Mouse (Mus musculus): ENCODE results near the gene Pole2.

GRCm38 (mm10) chr12:69185371-69185770, 42.6 kb downstream of the Pole2 start:
- no peak for TF ChIP-seq MAZ (IDR thresholded peaks at IDR 0.05; ENCODE audit: low read depth, low read length)
- TF ChIP-seq MEF2A (IDR thresholded peaks at IDR 0.05; ENCODE audit: extremely low read depth, insufficient replicate concordance, low read depth, low read length, poor library complexity, severe bottlenecking) = no peak
- no peak for TF ChIP-seq CHD2 (IDR thresholded peaks at IDR 0.05; ENCODE audit: low read length)
- no peak for TF ChIP-seq CTCF (IDR thresholded peaks at IDR 0.05 in 2 of 3, conservative IDR thresholded peaks at IDR 0.05 in 1 of 3; ENCODE audit: control insufficient read depth in 1 of 3, insufficient read depth in 1 of 3, low read depth in 2 of 3, low read length in 3 of 3, poor library complexity in 1 of 3, severe bottlenecking in 1 of 3)
- TF ChIP-seq MAX (IDR thresholded peaks at IDR 0.05; ENCODE audit: low read length) = no peak
- TF ChIP-seq EP300 (IDR thresholded peaks at IDR 0.05; ENCODE audit: low read depth in 1 of 2, low read length in 2 of 2) = no peak

All from MEL (cell line).